Mouse (Mus musculus) monocyte, adult 5-6 weeks (primary cell): ENCODE measurements around the gene Arid1b. TPM values are rescaled to one million over a fixed set of nuclear protein-coding genes. Genes with fewer than 3 reads are reported as not detected.

Experiments used
- ATAC-seq: fragments of 153-309, 156-312 bp; replicated peaks from 2 replicates; pipeline ENCODE4 v1.8.0; 2017; ENCODE audit warnings: mild to moderate bottlenecking; ENCODE audit not compliant: low TSS enrichment, insufficient number of reproducible peaks, severe bottlenecking, poor library complexity, low FRiP score
- total RNA-seq: library from RNA; stranded (forward); fragments of 200-1000, 200-491, 200-594 nt; gene quantifications from 3 replicates; pipeline ENCODE4 v1.2.3, GENCODE M21; 2017

The Arid1b gene
- total RNA-seq, 1 experiment from 2014 or later = 15.9 TPM

GRCm38 (mm10) chr17:4994504-4994812 is 326 bp downstream of the Arid1b start:
- no peak for ATAC-seq

- no peak for ATAC-seq
Observed at GRCm38 (mm10) chr17:4994813-4995560, 855 bp downstream of the Arid1b start.

GRCm38 (mm10) chr17:4995561-4996051 is 1.5 kb downstream of the Arid1b start:
- no peak for ATAC-seq

GRCm38 (mm10) chr17:4996121-4996813 is 2.1 kb downstream of the Arid1b start:
- ATAC-seq = no peak

- ATAC-seq = no peak
Observed at GRCm38 (mm10) chr17:4996814-4997549, 2.9 kb downstream of the Arid1b start.

- ATAC-seq = no peak
Observed at GRCm38 (mm10) chr17:4997968-4998367, 3.8 kb downstream of the Arid1b start.

GRCm38 (mm10) chr17:4999256-4999655 is 5.1 kb downstream of the Arid1b start:
- no peak for ATAC-seq

GRCm38 (mm10) chr17:5000001-5000400 is 5.9 kb downstream of the Arid1b start:
- ATAC-seq = no peak

- ATAC-seq = no peak
Observed at GRCm38 (mm10) chr17:5000871-5001270, 6.7 kb downstream of the Arid1b start.

- ATAC-seq = no peak
Observed at GRCm38 (mm10) chr17:5001531-5002131, 7.5 kb downstream of the Arid1b start.

GRCm38 (mm10) chr17:5002937-5003508 is 8.9 kb downstream of the Arid1b start:
- no peak for ATAC-seq

GRCm38 (mm10) chr17:5004266-5004665 is 10.1 kb downstream of the Arid1b start:
- no peak; the same call in 1 of the 2 replicates for ATAC-seq

GRCm38 (mm10) chr17:5004706-5005105 is 10.6 kb downstream of the Arid1b start:
- no peak for ATAC-seq

- ATAC-seq = no peak
Observed at GRCm38 (mm10) chr17:5005285-5005684, 11.2 kb downstream of the Arid1b start.

GRCm38 (mm10) chr17:5007156-5007658 is 13.1 kb downstream of the Arid1b start:
- ATAC-seq = peak; percentile 31

- no peak for ATAC-seq
Observed at GRCm38 (mm10) chr17:5008236-5008635, 14.1 kb downstream of the Arid1b start.

- no peak for ATAC-seq
Observed at GRCm38 (mm10) chr17:5008761-5009160, 14.6 kb downstream of the Arid1b start.

GRCm38 (mm10) chr17:5009526-5010260 is 15.6 kb downstream of the Arid1b start:
- no peak for ATAC-seq
